Mouse (Mus musculus) olfactory bulb, adult 2 months (tissue): ENCODE data around the gene Vwce.

Source experiments
- CTCF ChIP-seq: fragments of 200-500 bp; IDR thresholded peaks from 2 replicates; pipeline ENCODE4 v1.5.1; 2012; ENCODE audit warnings: low read depth, mild to moderate bottlenecking, low read length, moderate library complexity; ENCODE audit not compliant: insufficient read depth
- POLR2A ChIP-seq: fragments of 200-500 bp; IDR thresholded peaks from 2 replicates; pipeline ENCODE4 v1.6.1; 2012; ENCODE audit warnings: mild to moderate bottlenecking, low read depth, low read length, moderate library complexity; ENCODE audit not compliant: insufficient read depth

GRCm38 (mm10) chr19:10688537-10689352, 54.7 kb downstream of the Vwce start, which contains the start of gene Vps37c:
- TF ChIP-seq CTCF (no peak), POLR2A (peak; percentile 90)
